Mouse (Mus musculus) left cerebral cortex, adult 18-20 months (tissue): ENCODE data around the gene Fam120a. TPM values are rescaled to one million over a fixed set of nuclear protein-coding genes. Genes with fewer than 3 reads are reported as not detected.

ENCODE experiments used
- DNase-seq, 2 experiments: peaks; one replicate each; pipeline ENCODE4 v3.0.0; 2021 to 2022; ENCODE audit warnings: low spot score in 2 of 2, mixed read lengths in 1 of 2
- total RNA-seq, 2 experiments: library from RNA; stranded (reverse); gene quantifications; 2 replicates each; pipeline ENCODE4 v1.2.3; 2021

Fam120a gene
- total RNA-seq, 2 experiments from 2014 or later = 106 to 111 TPM

DNA sequence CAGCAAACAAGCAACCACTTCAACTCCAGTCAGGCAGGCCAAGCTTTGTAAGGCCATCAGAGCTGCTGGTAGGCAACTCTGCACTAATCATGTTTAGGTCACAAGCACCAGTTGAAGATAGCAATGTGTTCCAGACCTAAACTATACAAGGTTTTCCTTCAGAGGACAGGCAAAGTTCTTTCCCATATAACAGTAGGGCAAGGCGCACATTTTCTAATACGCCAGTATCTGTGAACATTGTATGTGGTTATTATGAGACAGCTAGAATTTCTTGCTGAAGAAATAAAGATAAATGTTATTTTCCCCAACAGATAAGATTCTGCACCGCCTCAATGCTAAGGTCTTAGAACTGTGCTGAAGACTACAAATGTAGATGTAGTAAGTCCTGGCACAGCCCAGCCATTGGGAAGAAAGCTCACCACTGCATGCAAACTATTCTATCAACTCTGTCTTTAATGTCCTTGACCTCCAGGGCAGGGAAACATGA is 50.7 kb downstream of the Fam120a start:
- DNase-seq = no peak

DNA sequence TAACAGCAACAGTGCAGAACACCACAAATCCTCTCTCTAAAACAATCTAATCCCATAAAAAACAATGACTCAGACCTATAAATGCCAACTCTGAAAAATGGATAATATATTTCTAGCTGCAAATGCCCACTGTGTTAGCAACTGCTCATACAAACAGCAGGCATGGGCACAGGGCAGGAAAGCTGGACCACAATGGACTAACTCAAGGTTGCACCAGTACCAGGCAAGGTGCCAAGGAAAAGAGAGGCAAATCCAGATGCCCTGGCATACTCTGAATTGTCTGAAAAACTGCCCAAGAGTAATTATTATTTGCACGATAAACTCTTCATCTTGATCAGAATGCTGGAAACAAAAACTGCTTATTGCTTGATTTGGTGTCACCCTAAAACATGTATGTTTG is 54.1 kb downstream of the Fam120a start:
- no peak for DNase-seq

DNA sequence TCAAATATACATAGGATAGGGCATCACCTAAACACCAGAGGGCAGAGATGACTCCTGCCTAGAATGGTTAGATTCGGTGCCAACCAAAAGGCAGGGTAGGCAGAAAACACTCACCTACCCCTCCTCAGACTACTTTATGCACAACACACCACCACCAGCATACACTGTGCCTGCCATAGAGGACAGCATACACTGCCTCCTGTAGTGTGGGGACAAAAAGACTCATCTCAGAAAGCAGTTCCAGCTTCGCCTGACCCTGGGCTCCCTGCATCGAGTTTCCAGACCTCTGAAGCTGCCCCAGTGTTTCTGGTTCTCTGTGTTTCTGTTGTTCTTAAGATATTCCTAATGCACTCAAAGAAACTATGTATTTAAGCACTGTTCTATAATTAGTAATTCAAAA is 54.7 kb downstream of the Fam120a start:
- no peak for DNase-seq

DNA sequence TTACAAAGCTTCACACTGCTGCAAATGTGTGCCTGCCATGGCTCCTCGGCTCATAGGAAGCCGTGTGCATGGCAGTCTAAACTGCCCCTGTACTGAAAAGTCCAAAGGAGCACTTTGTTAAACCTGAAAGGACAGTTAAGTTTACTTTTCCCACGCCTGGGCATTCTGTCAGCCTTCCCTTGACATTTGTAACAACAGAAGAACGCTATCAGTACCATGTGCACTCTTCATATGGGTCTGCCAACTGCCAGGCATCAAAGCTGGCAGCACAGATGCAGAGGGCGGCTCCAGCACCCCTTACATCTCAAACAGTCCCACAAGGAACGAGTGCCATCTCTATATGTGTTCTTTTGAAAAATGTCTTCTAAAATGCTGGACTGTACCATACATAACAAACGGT is 56.4 kb downstream of the Fam120a start:
- DNase-seq = no peak

DNA sequence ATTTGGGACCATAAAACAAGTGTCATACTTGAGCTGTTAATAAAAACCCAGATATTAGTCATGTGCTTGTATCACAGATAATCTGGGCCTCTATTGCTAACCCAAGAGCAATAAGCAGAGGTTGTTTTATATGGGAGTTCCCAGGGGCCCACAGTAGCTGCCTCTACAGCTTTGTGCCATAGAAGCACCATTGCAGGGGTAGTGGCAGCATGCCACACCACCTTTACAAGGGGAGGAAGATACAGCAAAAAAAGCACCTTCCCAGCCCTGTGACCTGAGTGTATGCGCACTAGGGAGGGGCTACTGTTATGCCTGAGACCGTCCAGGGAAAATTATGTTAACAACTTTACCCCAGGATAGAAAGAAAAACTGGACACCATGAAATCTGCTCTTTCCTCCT is 62.4 kb downstream of the Fam120a start:
- DNase-seq = no peak

DNA sequence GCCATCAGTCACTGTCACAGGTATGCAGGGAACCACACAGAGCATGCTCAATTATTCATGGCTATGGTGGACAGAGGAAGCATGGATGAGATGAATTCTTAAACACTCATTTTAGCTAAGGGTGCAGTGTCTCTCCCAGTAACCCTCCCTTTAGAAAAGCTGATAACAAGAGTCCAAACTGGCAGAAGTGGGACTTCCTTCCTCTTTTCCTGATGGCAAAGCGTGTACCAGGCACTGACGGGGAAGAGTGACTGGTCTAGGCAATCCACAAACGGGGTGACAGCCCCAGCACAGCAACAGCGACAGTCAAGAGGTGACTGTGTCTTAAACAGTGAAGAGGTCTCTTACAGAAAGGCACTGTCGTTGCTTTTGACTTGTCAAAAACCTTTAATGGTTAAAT is 72.4 kb downstream of the Fam120a start:
- no peak for DNase-seq

DNA sequence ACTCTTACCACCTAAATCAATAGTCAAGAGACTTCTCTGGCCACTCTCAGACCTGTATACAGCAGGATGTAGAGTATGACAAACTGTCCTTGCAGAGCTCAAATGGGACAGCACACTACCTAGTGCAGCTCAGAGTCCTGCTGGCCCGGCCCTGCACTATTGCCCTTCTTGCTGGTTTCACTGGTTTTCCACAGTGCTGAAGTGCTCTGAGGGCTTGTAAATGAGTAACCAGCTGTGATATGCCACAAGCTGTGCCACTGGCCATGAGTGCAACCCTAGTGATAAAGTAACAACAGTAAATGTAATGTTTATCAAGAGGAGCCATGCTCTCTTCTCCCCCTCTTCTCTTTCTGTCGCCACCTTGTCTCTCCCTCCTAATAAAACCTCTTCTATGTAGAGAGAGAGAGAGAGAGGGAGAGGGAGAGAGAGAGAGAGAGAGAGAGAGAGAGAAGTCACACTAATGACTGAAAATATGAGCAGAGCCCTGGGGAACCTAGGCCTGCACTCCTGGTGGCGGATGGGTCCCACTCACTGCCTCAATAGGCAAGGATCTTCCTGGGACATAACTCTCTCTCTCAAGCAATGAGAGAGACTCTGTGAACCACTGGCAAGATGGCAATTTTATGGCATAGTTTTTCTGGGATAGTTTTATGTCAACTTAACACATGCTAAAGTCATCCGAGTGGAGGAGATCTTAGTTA is 77.4 kb downstream of the Fam120a start:
- DNase-seq = no peak

DNA sequence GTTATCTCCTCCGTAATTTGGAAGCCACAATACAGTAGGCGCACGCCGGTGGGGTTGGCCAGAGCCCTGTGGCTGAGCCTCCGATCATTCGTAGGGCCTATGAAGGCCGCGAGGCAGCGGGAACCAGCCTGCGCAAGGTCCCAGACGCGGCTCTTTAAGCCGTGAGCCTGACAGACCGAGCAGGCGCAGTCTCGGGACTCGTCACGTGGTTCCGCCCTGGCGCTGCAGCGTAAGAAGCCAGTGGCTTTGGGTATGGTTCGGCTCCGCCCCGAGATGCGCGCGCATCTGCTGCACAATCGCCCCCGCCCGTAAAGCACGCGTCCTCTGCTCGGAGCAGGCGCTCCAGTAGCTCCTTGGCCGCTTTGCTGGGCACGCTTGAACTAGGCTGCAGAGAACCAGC is 89.3 kb downstream of the Fam120a start:
- peak; percentile 99 for DNase-seq

DNA sequence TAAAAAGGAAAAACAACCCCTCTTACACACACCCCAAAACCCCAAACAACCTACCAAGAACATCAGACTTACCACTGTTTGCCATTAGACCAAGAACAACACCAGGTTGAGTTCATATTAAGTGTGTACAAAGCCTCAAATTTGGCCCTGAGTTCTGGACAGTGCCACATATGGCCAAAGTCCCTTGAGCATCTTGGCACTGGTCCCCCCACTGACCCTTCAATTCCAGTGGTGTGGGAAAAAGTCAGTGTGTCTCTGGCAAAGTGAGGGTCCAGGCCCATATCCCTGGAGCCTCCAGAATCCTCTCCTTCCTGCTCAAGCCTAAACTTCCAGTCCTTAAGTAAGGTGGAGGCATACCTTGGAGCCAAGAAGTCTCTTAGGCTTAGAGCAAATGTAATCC is 90.0 kb downstream of the Fam120a start:
- no peak for DNase-seq

DNA sequence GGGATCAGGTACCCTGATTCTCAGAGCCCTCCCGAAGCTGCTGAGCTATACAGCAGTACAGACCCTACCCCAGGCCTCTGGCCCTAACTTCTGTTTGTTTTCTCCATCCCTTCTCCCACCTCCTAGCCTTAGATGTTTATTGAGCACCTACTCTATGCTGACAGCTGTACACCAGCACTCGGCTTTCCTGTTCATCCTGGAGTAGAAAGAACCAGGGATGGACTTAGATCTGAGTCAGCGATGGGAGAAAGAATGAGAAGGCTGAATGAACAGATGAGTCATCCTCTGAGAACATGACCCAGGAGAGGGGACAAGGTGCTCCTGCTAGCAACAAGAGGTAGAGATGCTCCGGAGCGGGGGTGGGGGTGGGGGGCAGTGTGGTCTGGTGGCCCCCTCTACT is 95.1 kb downstream of the Fam120a start:
- DNase-seq = no peak

DNA sequence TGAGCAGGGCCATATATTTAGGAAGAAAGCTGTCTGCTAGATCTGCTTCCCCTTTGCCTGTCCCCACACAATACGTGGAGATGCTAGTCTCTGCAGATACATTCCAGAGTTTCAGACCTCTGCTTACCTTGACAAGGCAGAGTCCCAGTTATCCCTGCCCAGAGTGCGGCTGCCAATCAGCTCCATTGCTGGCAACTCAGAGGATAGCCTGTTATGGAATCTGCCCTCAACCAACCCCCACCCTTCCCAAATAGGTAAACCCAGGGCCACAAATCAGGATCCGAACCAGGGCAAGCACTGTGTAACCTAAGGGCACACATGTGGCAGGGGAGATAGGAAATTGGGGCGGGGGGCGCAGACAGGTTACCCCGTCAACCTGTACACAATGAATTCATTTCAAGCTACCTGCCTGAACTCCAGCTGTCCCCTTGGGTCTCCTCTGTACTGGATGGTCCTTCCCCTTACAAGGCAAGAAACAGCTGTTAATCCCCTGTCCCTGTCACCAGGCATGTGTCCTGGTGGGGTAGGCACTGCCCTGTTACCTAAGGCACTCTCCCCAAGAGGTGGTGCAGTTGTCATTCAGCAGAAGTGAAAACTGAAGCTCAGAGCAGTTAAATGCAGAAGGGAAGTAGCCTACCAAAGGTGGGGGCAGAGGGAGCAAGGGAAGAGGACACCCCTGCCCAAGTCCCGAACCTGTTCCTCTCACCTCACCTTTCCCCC is 95.8 kb downstream of the Fam120a start:
- DNase-seq = no peak

DNA sequence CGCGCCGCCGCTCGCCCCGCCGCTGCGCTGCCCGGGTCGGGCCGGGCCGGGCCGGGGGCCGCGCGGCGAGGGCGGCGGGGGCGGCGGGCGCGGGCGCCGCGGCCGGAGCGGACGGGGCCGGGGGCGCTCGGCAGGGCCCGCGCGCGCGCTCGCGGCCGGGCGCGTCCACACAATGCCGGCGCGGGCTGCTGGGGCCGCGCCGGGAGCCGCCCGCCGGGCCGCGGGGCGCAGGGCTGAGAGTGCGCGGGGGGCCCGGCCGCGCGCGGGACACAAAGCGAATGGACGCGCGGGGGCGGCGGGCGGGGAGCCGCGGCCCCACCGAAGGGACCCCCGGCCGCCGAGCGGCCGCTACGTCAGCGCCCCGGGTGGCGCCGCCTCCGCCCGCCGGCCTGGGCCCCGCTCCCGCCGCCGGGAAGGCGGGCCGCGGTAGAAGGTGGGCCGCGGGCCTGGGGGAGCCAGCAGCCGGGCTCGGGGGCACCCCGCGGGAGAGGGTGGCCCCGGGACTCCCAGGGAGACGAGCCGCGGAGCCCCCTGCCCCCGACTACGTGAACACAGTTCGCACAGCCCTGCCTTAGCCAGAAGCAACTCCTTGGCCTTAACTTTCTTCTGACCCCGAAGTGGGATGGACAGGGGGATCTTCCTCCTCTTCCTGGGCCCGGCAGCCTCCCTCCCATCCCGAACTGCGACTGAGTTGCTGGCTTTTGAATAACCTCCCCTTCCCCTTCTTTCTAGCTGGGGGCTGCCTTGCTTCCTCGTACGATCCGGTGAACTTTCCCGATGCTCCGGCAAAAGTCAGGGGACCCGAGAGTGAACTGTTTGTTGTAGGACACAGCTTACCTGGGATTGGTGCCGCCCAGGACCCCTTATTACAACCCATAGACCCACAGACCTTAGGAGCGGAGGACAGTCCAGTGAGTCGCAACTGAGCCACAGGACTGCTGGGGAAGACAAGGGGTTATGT is 96.8 kb downstream of the Fam120a start, which contains the start of gene Phf2:
Gene Phf2, minus strand, starts transcription at position 349 of the 961 bp plus-strand sequence.
- peak in 1 of 2 experiments; percentile 29 for DNase-seq

DNA sequence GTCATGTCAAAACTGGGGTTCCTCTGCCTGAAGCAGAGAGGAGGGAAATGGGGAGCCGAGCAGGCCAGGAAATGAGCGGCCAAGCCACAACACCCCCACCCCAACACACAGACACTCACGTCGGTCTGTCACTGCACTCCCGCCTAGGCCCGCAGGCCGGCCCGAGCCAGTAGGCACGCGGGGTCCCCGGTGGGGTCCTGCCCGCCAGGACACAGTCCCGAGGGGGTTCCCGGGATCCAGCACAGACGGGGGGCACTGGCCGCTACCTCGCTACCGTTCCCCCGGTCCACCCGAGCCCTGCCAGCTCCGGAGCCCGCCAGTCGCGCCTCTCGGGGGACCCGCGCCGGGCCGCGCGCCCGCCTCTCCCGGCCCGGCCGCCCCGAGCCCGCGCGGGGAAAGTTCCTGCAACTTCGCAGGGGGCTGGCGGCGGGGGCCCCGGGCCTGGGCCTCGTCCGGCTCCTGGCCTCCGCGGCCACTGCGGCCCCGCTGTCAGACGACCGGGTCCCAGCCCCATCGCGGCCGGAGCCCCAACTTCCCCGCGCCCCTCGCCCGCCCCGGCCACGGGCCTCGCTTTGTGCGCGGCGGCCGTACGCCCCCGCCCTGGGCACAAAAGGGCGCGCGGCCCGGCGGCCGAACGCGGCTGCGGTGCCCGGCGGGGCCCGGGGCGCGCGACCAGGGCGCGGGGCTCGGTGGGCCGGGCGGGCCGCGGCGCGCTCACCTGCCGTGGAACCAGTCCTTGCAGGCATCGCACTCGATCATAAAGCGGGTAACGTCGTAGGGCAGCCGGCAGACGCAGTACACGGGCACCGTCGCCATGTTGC is 97.7 kb downstream of the Fam120a start:
- DNase-seq = peak in 1 of 2 experiments; percentile 21

DNA sequence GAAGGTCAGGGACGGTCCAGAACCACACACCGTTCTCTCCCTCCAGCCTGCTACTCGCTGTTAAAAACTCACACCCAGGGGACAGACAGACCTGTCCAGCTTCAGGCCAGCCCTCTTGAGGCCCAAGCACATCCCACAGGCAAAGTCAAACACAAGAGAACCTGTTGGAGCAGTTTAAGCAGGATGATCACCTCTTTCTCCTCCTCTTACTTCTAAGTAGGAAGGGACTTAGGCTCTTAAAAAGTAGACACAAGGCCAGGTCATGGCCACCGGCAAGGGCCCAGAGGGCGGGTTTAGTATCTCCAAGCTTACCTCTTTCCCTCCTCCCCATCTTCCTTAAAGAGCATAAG is 98.2 kb downstream of the Fam120a start:
- DNase-seq = no peak

DNA sequence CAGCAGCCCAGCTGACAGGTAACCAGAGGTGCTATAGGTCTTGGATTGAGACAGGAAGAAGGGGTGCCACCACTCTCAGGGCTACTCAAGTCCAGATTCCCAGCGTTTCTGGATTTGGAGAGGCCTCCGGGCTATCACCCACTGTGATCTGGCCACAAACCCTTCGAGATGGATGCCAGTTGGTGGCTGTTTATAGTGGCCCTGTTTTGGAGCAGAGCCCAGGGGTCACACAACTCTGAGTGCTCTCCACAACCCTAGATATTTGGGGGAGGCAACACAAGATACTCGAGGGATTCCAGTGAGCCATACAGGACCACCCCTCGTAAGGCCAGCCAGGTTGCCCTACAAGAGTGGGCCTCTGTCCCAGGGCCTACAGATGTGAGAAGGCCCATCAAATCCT is 98.7 kb downstream of the Fam120a start:
- DNase-seq = no peak

DNA sequence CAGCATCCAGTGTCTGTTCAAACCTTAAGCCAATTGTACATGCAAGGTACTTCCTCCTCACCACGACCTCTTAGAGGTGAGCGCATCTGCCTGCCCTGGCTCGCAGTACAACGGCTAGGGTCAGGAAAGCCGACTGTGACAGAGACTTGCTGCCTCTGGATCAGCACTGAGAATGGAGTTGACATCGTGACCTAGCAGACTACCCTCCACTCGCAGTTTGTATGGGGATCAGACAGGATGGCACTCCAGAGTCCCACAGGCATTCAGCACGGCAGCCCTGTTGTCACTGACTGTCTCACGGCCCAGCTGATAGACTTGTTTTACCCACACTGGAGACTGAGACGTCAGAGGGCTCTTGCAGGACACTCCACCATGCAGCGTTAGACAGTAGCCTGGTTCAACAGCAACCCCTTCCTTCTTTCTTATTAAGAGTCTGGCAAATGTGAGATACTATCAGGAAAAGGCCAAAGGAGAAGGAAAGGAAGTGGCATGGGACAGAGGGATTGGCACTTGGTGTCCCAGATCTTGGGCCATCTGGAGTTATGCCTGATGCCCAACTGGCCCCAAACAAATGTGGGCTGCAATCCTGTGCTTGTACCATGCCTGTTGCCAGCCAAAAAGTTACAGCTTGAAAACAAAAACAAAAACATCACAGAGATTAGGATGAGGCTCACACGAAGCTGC is 103.0 kb downstream of the Fam120a start:
- DNase-seq = no peak

DNA sequence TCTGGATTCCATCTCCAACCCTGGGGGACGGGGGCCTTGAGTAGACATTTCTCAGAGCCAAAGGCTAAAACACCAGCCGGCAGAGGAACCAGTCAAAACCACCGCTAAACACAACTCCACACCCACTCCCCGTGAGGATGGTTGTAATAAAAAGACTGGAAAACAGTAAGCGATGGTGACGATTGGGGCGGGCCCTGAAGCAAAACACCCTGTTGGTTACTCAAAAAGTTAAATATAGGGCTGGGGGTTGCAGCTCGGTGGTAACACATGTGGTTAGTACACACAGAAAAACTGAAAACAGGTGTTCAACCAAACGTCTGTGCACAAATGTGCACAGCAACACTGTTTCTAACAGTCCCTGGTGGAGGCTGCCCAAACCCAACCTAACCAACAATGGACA is 104.3 kb downstream of the Fam120a start:
- DNase-seq = no peak

DNA sequence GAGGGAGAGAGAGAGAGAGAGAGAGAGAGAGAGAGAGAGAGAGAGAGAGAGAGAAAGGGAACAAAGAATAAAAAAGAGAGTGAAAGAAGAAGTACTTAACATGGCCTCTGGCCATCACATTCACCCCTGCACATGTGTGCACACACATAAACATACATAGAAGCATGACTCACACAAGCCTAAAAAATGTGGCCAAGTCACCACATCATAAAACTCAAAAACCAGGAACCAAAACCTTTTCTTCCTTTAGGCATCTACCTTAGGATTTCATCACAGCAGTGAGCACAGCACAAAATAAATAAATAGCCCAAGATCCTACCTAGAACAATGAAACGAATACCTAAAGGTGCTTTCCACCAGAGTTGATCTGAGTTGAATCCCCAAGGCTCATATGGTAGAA is 105.9 kb downstream of the Fam120a start:
- DNase-seq = no peak

DNA sequence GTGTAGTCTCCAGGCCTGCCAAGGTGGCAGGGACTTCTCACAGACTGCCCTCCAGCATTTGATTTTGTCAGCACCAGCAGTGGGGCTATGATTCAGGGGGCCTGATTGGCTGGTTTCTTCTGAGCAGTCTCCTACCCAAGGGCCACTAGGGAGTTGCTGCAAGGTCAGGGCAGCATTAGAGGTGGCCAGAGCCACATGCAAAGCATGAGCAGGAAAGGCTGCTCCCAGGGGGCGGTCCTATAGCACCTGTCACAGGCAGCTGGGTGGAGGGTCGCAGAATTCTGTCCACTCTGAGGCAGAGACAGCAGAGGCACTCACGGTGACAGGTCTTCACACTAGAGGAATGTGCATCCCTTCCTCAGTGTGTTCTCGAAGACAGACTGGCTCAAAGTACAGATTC is 109.0 kb downstream of the Fam120a start:
- no peak for DNase-seq

DNA sequence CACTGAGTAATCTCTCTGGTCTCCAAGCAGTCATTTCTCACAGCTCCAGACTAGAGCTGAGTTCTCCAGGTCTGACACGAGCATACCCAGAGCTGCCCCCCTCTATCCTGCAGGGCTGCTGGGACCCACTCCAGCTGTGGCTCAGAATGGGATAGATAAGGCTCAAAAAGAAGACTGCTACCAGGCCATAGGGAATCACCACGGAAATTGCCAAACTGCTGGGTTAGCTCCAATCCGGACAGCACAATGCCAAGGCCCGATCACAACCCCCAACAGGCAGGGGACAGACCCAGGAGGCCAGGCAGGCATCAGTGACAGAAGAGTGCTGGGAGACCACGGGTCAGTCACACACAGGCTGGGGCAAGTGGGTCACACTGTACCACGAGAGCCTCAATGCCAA is 109.8 kb downstream of the Fam120a start:
- no peak for DNase-seq
